Mouse (Mus musculus) liver, embryonic 14.5 days (tissue): Measurements from ENCODE around the gene Trim15.

ENCODE experiments used
- CTCF ChIP-seq: IDR thresholded peaks from 2 replicates; pipeline ENCODE4 v1.5.1; 2016; ENCODE audit warnings: antibody characterized with exemption, low read depth, control low read depth
- EP300 ChIP-seq: IDR thresholded peaks from 2 replicates; pipeline ENCODE4 v1.6.1; 2016; ENCODE audit warnings: antibody characterized with exemption, low read depth

- TF ChIP-seq CTCF: peak; percentile 75
- no peak for TF ChIP-seq EP300
Observed at GRCm38 (mm10) chr17:36896583-36896982, 29.6 kb upstream of the Trim15 start.
